Mouse (Mus musculus): ENCODE measurements around the gene Mapkapk3.
"Not testable (repeated sequence)": the region's sequence is repeated elsewhere in the genome, so short reads cannot be mapped to it uniquely, and the experiment has no call there.

Gene Mapkapk3

DNA sequence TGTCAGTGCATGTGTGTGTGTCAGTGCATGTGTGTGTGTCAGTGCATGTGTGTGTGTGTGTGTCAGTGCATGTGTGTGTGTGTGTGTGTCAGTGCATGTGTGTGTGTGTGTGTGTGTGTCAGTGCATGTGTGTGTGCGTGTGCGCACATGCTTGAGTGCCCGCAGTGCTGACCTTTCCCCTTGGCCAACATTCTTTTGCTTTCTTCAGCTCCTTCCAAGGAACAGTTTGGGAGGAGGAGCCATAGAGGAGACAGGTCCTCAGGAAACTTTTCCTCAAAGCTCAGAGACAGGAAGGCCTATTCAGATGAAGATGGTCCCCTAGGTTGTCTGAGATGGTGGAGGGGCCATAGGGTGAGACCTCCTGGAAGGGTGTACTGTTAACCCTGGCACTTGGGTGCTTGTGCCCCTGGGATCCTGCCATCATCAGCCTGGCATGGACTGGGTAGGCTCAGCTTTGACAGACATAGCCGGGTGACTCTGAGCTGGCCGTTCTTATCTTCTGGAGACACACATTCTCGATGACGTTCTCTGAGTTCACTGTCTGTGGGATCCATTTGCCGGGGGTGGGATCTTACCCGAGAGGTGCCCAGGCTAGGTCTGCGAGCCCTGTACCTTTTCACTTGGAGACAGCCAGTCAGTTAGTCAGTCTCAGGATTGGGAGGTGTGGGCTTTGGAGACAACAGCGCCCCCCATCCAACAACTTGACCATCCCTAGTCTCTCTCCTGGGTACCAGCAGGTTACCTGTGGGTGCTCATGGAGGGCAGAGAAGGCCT is 17.6 kb upstream of the Mapkapk3 start:
- DNase-seq (ENCODE audit: low read depth, low spot score): no peak

DNA sequence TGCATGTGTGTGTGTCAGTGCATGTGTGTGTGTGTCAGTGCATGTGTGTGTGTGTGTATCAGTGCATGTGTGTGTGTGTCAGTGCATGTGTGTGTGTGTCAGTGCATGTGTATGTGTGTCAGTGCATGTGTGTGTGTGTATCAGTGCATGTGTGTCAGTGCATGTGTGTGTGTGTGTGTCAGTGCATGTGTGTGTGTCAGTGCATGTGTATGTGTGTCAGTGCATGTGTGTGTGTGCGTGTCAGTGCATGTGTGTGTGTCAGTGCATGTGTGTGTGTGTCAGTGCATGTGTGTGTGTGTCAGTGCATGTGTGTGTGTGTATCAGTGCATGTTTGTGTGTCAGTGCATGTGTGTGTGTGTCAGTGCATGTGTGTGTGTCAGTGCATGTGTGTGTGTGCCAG is 17.0 kb upstream of the Mapkapk3 start:
- not testable (repeated sequence) for DNase-seq (ENCODE audit: low read depth, low spot score)

DNA sequence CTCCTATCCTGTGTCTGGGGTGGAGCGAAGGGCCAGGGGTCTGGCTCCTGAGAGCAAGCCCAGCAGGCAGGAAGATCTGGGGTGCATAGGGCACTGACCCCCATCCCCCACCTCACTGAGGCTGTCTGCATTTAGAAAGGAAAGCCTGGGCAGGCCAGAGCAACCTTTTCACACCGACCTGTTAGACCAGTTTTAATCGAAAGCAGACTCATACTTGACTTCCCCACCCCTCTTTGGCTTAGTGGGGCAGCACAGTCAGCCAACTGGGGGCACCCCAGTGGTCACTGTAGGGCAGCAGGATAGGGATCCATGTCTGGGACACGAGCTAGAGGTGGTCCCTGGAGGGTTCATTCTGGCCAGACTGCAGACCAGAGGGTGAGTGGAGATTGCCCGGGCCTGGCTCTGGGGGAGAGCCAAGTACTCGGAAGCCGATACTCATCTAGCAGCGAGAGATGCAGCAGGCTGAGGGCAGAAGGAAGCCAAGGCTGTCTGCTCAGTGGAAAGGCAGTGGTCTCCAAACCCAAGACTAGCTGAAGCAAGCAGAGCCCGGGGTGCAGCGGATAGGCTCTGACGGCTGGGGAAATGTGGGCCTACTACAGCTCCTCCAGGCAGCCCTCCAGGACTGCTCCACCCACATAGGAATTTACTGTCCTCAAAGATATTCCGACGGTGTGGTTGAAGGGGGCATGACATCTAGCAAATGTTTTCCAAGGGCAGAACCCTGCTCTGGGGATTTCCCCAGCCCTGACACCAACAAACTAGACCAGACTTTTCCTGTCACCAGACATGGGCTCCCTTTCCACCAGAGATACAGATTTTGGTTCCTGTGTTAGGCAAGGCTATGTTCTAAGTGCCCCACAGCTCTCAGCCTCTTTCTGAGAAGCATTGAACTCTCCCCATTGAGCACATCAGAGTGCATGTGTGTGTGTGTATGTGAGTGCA is 16.2 kb upstream of the Mapkapk3 start:
- DNase-seq (ENCODE audit: low read depth, low spot score): no peak

DNA sequence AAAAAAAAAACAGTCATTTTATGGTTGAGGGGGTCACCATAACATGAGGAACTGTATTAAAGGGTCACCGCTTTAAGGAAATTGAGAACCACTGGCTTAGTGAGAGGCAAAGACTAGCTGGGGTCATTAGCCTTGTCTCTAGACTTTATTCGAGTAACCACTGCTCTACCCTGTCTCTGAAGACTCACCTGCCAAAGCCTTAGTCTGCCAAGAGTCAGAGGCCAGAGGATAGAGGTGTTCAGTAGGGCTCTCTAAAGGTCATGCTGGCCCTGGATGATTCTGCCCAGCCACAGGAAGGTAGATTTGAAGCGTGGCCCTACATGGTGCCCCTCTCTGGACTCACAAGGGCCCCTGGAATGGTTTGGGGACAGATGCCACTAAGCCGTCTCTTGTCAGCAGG is 15.3 kb upstream of the Mapkapk3 start:
- DNase-seq (ENCODE audit: low read depth, low spot score): no peak

DNA sequence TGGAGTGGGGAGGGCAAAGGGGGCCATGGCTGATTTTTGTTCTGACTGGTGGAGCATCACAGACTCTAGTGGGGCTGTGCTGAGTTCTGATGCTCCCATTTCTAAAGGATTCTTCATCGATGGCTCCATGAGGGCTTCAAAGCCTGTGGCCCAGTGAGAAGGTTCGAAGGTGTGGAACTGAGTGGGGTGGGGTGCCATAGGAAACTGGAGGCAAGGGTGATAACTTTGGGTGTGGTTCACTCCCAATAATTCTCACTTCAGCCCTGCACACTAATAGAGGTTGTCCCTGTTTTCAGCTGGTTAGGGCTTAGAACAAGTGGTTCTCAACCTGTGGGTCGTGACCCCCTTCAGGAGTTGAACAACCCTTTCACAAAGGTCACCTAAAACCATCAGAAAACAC is 14.7 kb upstream of the Mapkapk3 start:
- no peak for DNase-seq (ENCODE audit: low read depth, low spot score)

DNA sequence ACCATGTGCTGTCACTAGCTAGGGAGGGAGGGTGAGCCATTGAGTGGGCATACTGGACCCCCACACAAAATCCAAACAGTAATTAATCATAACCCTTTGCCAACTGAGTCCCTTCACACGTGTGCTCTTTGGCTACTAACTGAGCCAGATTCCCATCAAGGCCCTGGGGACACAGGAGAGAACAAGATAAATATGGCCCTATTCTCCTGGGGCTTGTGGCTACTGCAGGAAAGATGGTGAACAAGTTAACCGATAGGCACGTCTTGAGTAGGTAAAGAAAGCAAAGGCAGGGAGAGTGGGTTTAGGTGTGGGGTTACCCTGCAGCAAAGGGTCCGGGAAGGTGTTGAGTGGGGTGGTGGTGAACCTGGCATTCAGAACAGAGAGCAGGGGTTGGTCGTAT is 14.2 kb upstream of the Mapkapk3 start:
- DNase-seq (ENCODE audit: low read depth, low spot score): no peak

DNA sequence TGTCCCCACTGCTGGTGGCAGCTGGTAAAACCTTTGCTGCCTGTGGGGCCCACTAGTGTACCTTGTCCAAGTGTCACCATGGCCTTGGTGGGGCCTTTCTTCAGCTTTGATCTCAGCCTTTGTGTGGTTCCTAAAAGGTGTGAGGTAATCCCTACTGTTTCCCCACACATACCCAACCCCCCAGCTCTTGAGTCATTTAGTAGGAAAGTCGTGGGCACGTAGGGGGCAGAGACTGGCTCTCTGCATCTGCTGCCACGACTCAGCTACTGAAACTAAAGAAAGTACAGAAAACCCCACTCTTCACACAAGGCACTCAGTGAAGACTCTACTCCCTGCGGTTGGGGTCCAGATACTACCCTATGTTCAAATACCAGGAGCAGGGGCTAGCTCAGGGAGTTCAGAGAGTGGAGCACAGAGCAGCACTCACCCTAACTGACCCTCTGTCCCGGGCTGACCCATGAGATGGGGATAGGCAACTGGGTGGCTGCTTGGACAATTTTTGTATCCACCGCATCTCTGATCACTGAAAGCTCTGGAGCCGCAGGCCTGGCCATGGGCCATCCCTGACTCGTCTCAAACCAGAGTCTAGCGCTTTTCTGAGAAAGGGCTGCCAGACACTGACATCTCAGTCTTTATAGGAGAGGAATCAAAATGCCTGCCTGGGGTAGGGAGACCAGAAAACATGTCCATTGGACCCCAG is 13.6 kb upstream of the Mapkapk3 start:
- DNase-seq (ENCODE audit: low read depth, low spot score): no peak

DNA sequence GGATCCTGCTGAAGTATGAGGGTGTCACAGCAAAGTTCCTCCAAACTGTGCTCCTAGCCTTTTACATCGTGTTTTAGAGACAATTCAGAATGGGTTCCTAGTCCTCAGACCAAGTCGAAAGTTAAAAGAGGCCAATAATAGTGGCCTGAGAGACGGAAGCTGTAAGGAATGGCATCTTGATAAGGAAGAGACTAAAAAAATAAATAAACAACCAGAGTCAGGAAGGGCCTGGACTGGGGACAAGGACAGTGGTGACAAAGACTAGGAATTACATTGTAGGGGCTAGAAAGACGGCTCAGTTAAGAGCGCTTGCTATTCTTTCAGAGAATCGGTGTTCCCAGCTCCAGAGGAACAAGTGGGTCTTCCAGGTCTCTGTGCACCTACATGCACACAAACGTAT is 12.9 kb upstream of the Mapkapk3 start:
- DNase-seq (ENCODE audit: low read depth, low spot score): no peak

DNA sequence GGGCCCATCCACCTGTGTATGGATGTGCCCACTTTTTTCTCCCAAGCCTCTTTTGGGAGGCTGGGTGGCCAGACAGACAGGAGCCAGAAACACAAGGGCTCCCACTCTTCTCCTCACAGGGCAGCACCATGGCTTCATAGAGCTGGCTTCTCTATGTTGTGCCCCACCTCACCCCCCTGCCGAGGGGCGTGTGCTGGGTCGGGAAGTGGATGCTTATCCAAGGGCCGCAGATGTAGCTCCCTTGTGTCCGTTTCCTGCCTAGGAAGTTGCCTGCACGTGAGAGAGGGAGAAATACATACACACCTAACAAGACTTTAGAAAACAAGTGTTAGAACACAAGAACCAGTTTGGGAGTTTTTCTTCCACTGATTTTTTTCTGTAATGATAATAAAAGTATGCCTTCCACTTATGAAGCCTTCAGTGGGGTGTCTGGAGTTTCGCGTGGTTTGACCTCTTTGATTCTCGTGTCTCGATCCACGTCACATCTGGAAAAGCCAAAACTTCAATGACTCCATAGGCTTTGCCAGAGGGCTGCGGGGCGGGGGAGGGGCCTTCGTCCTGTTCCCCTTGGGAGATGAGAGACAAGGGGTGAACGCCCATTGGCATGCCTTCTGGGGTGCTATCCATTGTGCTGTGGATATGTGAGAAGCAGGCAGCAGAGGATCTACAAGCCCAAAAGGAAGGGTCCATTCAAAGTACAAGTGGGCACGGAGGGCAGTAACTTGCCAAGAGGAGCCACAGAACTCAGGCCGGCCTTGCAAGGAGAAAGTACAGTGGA is 12.1 kb upstream of the Mapkapk3 start:
- DNase-seq (ENCODE audit: low read depth, low spot score): no peak

DNA sequence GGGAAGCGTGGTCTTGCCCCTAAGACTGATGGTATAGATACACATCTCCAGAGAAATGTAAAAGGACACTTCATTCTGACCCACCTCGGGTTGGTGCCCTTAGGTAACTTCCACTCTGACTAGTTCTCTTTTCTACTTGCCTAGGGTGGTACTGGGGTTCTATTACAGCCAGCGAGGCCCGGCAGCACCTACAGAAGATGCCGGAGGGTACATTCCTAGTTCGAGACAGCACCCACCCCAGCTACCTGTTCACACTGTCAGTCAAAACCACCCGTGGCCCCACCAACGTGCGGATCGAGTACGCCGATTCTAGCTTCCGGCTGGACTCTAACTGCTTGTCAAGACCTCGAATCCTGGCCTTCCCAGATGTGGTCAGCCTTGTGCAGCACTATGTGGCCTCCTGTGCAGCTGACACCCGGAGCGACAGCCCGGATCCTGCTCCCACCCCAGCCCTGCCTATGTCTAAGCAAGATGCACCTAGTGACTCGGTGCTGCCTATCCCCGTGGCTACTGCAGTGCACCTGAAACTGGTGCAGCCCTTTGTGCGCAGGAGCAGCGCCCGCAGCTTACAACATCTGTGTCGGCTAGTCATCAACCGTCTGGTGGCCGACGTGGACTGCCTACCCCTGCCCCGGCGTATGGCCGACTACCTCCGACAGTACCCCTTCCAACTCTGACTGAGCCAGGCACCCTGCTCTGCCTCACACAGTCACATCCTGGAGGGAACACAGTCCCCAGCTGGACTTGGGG is 10.7 kb upstream of the Mapkapk3 start:
- no peak for DNase-seq (ENCODE audit: low read depth, low spot score)

DNA sequence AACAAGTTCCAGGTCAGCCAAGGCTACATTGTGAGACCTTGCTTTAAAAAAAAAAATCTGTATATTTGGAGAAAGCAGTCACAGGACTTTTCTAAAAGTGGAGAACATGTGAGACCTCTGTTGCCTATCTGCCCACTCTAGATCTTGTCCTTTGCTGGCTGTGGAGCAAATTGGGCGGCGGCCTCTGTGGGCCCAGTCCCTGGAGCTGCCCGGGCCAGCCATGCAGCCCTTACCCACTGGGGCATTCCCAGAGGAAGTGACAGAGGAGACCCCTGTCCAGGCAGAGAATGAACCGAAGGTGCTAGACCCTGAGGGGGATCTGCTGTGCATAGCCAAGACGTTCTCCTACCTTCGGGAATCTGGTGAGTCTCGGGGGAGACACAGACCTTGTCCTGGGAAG is 10.1 kb upstream of the Mapkapk3 start:
- DNase-seq (ENCODE audit: low read depth, low spot score): no peak

DNA sequence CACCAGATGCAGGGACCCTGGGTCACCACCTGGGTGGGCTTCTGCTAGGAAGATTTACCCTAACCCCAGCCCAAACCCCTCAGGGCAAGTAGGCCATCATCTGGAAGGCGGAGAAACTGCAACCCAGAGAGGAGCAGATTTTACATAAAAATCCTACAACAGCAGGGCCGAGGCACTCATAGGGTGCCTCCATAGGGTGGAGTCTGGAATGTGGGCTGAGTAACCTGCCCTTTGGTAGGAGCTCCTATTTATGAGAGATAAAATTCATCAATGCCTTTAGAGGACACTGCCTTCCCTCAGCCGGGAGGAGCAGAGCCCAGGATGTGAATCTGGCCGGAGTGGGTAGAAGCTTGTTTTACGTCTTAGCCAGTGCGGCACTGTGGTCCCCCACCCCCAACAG is 9.2 kb upstream of the Mapkapk3 start:
- DNase-seq (ENCODE audit: low read depth, low spot score): peak; percentile 58

DNA sequence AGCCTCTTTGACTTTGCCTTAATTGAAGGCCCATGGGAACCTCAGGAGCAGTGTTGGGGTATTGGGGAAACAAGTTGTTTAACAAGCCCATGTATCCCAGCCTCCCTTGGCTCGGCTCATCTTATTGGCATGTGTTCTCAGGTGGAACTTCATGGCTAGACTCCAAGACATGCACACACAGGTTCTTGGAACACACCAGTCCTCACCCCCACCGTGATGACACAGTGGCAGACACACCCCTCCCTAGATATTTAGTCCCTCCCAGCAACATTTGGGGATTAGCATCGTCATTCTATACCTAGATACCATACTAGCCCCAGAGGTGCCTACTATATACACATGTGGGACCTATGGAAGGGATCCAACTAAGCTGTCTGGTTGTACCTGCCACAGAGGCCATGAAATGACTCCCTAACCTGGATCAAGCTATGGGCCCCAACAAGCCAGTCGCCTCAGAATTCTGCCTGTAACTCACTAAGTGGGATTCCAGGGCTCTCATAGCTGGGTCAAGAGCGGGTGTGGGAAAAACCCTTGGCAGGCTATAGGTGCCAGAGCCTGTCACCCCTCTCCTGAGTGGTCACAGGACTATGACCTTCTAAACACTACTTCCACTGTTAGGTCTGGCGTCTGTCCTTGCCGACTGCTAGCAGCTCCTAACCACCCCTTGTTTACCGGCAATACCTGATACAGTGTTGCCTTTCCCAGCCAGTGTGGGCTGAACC is 8.5 kb upstream of the Mapkapk3 start:
- DNase-seq (ENCODE audit: low read depth, low spot score): no peak

DNA sequence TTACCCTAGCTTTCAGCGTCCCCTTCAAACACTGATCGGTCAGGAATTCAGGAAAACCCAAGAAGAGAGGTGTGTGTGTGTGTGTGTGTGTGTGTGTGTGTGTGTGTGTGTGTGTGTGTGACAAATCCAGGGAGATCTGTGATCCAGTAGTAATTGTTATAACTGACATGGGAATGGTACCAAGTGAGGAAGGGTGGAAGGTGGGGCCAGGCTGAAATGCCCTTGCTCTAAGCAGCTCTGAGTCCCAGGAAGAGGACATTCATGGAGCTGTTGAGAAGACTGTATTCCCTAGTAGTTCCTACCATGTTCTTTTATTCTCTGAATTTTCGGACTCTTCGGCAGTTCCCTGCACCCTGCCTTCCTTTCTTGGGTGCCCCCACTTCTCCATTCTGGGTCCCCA is 8.0 kb upstream of the Mapkapk3 start:
- DNase-seq (ENCODE audit: low read depth, low spot score): no peak

DNA sequence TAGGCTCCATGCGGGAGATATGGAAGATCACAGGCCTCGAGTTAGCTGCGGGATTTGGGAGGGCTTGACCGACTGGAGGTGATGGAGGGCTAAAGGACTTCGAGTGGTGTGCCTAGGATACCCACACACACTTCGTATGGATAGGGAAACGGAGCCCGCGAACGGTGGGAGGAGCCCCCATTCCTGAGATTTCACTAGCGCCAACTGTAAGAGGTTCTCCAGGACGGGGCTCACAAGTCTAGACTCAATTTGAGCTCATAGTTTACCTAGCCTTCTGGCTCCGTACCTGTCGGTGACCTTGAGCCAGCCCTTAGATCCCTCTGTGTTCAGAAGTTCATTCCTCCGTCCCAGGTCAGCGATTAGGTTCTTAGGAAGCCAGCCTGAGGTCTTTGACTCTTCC is 7.4 kb upstream of the Mapkapk3 start:
- no peak for DNase-seq (ENCODE audit: low read depth, low spot score)

DNA sequence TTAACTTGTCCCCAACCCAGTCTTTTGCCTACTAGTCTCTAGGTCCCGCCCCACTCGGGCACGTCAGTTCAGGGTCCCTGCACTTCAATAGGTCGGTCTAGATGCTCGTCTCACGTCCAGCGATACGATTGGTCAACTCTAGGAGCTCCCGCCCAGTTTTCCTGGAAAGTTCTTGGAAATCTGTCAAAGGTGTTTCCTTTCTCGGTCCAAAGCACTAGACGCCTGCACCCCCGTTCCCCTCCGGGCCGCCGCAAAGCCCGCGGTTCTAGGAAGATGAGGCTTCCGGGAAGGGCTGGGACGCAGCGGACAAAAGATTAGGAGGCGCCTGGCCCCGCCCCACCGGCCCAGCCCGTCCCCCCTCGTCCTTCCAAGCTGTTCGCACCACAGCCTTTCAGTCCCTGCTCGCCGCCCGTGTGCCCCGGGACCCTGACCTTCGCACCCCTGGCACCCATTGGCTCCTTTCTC is 6.9 kb upstream of the Mapkapk3 start:
- peak; percentile 97 for DNase-seq (ENCODE audit: low read depth, low spot score)

DNA sequence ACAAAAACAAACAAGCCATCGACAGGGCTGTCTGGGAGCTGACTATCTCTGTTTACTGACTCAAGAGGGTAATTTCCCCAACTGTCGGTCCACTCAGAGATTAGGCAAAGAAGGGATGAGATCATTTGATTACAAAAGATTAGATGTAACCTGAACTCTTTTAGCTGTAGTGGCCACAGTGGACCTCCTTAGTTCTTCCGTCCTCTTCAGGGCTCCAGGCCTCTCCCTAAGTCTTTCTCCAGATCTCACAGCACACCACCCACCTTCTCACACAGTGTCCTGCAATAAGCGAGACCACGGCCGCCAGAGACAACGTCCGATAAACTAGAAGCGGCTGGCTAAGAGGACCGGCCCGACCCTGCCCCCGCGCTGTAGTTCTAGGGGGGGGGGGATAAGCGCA is 6.4 kb upstream of the Mapkapk3 start:
- DNase-seq (ENCODE audit: low read depth, low spot score): no peak

DNA sequence AAGGTAGTCTGAATTCAATTTTAAA is 6.2 kb upstream of the Mapkapk3 start, which contains the start of gene Cish:
Gene Cish, plus strand, starts transcription at position 11 of the 25 bp plus-strand sequence.
- no peak for DNase-seq (ENCODE audit: low read depth, low spot score)

DNA sequence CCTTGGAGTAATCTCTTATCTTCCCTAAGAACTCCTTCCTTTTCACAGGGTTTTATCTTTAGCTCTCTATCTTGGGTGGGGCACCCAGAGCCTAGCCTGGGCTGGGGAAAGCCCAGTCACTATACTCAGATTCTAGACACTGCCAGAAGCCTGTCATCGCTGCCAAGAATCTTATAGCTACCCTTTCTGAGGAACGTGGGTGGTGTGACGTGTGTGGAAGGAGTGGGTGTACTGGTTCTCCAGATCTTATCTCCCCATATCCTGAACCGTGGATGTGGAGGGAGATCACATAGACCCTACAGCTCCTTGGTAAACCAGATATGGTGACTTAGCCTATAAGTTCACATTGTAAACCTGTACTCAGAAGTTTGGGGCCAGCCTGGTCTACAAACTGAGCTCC is 5.9 kb upstream of the Mapkapk3 start:
- DNase-seq (ENCODE audit: low read depth, low spot score): no peak

DNA sequence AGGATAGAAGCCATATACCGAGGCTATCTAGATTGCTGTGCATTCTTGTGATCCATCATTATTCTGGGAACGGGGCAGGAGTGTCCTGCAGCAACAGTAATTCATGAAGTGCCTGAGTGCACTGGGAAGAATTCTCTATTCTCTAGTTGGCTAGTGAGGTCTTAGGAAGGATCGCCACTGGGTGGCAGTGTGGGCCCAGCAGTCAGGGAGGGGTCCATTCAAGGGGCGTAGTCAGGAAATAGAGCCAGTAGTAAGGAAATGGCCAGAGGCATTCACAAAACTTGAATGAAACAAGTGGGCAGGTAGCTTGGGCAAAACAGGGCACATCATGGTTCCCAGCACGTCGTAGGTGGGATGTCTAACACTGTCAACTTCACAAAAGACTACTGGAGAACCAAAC is 4.6 kb upstream of the Mapkapk3 start:
- DNase-seq (ENCODE audit: low read depth, low spot score): peak; percentile 74

DNA sequence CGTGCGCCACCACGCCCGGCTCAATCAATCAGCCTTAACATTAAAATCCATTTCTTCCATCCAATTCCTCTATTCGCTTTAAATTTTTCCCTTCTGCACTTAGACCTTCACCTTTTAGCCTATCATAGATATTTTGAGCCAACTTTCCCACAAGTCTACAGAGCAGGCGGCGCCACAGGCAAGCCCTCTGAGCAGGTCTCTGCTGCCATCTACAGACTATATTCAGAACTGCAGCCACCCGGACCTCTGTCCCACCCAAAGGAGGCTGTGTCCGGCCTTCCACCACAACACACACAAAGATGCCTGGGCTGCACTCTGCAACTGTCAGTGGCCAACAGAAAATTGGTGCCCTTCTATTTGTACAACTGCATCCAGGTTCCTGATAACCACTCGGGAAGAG is 1.2 kb upstream of the Mapkapk3 start:
- DNase-seq (ENCODE audit: low read depth, low spot score): peak; percentile 65
